22 mouse cellular contexts compared by ENCODE assay signal in the genomic region with DNA sequence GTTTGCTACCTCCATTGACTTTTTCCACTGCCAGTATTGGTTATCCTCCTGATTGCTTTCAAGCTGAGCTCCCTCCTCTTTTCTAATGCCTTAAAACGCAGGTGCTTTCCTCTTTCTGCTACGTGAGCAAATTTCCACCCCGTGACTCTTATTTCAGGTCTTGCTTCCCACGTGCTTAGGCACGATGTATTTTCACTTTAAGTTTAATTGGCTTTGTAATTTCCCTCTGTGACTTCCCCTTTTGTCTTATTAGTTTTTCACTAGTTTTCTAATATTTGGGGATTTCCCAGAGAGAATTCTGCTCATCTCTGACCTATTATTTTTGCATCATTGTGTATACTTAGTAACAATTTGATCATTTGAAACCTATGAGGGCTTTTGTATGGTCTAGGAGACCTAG. TPM values are rescaled to one million over a fixed set of nuclear protein-coding genes. Genes with fewer than 3 reads are reported as not detected.
DNase-seq lines count a peak whose midpoint lies in the region; ATAC-seq lines count a peak whose summit lies in the region.
"Had no signal": no experiment of that assay in that cellular context is flagged by ENCODE, and none has a peak within 500 bp of the region (broad histone marks: within the 10 kb centered on the region; RNA-seq: fewer than 3 reads in every experiment).

No protein-coding gene starts in this region.

- intact Hi-C loops in left cerebral cortex, postnatal 14 days (cut with DNase I): no loop called here

- peak; percentile 6 to 33 for DNase-seq in spleen, postnatal 36 days (ENCODE audit: low spot score in 2 of 2)
- DNase-seq in spleen, postnatal 14 days (ENCODE audit: low spot score in 2 of 2): no peak
- DNase-seq in layer of hippocampus, adult 9-10 months (ENCODE audit: low spot score): no peak
- DNase-seq in right cerebral cortex, postnatal 14 days: no peak
- no peak for DNase-seq in left cerebral cortex, postnatal 14 days (ENCODE audit: low spot score in 2 of 2)
- DNase-seq: adrenal gland, postnatal 36 days; cerebellum, adult 2 months; cerebellum, postnatal 25 days; gastrocnemius, postnatal 25 days; heart, adult 18-20 months; heart, postnatal 4 days; kidney, adult 18-20 months; kidney, postnatal 36 days; left cerebral cortex, postnatal 4 days; liver, postnatal 0 days; lung, postnatal 36 days had no signal

- peak; percentile 81 for ATAC-seq in activated CD4-positive, CD25-positive, alpha-beta regulatory T cell, adult 4 months
- peak; percentile 40; the same call in 1 of the 2 replicates for ATAC-seq in monocyte, adult 5-6 weeks (replicated peaks; ENCODE audit: insufficient number of reproducible peaks, low FRiP score, low TSS enrichment, poor library complexity, severe bottlenecking)
- ATAC-seq: forebrain, embryonic 14.5 days; liver, embryonic 12.5 days; liver, postnatal 0 days; midbrain, embryonic 16.5 days; Patski had no signal

RNA-seq across cellular contexts. Expression of a gene that starts 44.8 kb away (rescaled TPM):
- polyA plus RNA-seq in activated CD4-positive, CD25-positive, alpha-beta regulatory T cell, adult 4 months (2017; shearing (Covaris generic)): 10 to 100 TPM; 30.6 to 41.6 TPM
- total RNA-seq in monocyte, adult 5-6 weeks (2017): 32.6 to 76.0 TPM (median 65.6 TPM) in 3 replicates
- 10 to 100 TPM; 34.0 to 37.1 TPM for total RNA-seq in left cerebral cortex, postnatal 14 days (2021)

Comparison
In these comparisons a context has a peak if more than half of its experiments do, and no peak if none do; other contexts are left out.
1. DNase-seq: peak in spleen, postnatal 36 days (2 of 2); none in spleen, postnatal 14 days (0 of 2), layer of hippocampus, adult 9-10 months (single experiment), right cerebral cortex, postnatal 14 days (single experiment) and left cerebral cortex, postnatal 14 days (0 of 2).